Mouse (Mus musculus) cerebellum, adult 2 months (tissue): ENCODE results near the gene Syt8. TPM values are rescaled to one million over a fixed set of nuclear protein-coding genes. Genes with fewer than 3 reads are reported as not detected.

Experiments
- DNase-seq, 2 experiments: peaks; one replicate each; pipeline ENCODE4 v3.0.0; 2021
- H3K27ac ChIP-seq: fragments of 200-500 bp; 2 replicates; pipeline ENCODE4 v1.5.1; 2012; ENCODE audit warnings: low read length, control low read depth, inconsistent platforms; ENCODE audit not compliant: insufficient read depth
- H3K27me3 ChIP-seq: fragments of 200-500 bp; 2 replicates; pipeline ENCODE4 v1.6.1; 2012; ENCODE audit warnings: inconsistent platforms, mild to moderate bottlenecking, low read length, moderate library complexity; ENCODE audit not compliant: control insufficient read depth, insufficient read depth
- H3K4me1 ChIP-seq: fragments of 200-500 bp; 2 replicates; pipeline ENCODE4 v1.6.1; 2011; ENCODE audit warnings: low read length; ENCODE audit not compliant: control insufficient read depth, insufficient read depth
- H3K4me3 ChIP-seq: fragments of 200-500 bp; replicated peaks from 2 replicates; pipeline ENCODE3; 2011; ENCODE audit warnings: mild to moderate bottlenecking, low read depth, low read length, control low read depth; ENCODE audit not compliant: insufficient read depth
- CTCF ChIP-seq: fragments of 200-500 bp; IDR thresholded peaks from 2 replicates; pipeline ENCODE4 v1.5.1; 2011; ENCODE audit warnings: low read depth, mild to moderate bottlenecking, control low read depth, low read length, moderate library complexity, borderline replicate concordance; ENCODE audit not compliant: insufficient read depth
- POLR2A ChIP-seq: fragments of 200-500 bp; IDR thresholded peaks from 2 replicates; pipeline ENCODE4 v1.6.1; 2011; ENCODE audit warnings: low read length, control low read depth, borderline replicate concordance; ENCODE audit not compliant: insufficient read depth
- WGBS: fragments of 180-500 bp; shearing (Covaris S2); methylation state at CpG from one replicate; pipeline ENCODE4 v1.1.7; 2018; 5-methylcytosine and 5-hydroxymethylcytosine counted together
- polyA plus RNA-seq: library from polyadenylated mRNA; depleted of rRNA; stranded (reverse); fragments of >200 nt; gene quantifications from 2 replicates; pipeline ENCODE4 v1.2.3, GENCODE M21; 2012

Syt8 gene
- polyA plus RNA-seq, 1 experiment = not detected

DNA sequence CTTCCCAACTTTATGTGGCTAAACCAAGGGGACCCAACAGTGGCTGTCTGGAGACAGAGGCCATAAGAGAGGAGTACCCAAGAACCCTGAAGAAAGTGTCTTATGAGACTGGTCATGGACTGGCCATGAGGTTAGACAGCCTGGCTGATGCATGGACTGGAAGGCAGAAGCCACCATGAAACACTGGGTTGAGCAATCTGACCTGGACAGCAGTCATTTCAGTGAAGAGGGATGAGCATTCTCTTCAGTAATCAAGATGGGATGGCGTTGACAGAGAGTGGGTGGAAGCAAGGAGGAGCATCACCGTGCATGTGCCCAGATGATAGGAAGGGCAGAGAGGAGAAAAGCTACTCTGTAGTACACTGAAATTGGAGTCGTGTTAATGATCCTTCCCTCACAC lies 43.5 kb upstream of the Syt8 start:
- WGBS = 76% methylated on average over 3 of the region's 3 CpGs
- TF ChIP-seq POLR2A (no peak), CTCF (no peak)
- peaks cover 5% of the 10 kb centered on the region for H3K4me1 ChIP-seq
- no peak overlapping the region for H3K4me3 ChIP-seq
- no peak overlapping the region for H3K27ac ChIP-seq
- DNase-seq = no peak
- no peaks in the 10 kb centered on the region for H3K27me3 ChIP-seq

DNA sequence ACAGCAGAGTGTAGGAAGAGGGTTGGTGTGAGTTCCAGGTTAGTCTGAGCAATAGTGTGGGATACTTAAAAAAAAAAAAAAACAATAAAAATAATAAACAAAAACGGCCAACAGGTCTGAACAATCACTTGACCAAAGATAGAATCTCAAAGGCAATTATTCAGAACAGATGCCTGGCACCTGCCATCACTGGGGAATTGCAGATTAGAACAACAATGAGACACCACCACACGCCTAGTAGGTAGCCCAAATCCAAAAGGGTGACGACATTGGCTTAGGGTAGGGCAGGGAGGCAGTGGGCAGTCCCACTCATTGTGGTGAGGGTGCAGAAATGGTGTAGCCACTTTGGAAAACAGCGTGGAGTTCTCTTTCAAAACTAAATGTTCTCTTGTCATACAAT lies 43.0 kb upstream of the Syt8 start:
- DNase-seq = no peak
- no peak overlapping the region for H3K27ac ChIP-seq
- 55% methylated on average over 4 of the region's 4 CpGs for WGBS
- TF ChIP-seq POLR2A (no peak), CTCF (no peak)
- no peak overlapping the region for H3K4me3 ChIP-seq
- H3K4me1 ChIP-seq = 0 out of 2 replicates have a peak, but pooled peaks cover under 1% of the 10 kb centered on the region
- no peaks in the 10 kb centered on the region for H3K27me3 ChIP-seq

DNA sequence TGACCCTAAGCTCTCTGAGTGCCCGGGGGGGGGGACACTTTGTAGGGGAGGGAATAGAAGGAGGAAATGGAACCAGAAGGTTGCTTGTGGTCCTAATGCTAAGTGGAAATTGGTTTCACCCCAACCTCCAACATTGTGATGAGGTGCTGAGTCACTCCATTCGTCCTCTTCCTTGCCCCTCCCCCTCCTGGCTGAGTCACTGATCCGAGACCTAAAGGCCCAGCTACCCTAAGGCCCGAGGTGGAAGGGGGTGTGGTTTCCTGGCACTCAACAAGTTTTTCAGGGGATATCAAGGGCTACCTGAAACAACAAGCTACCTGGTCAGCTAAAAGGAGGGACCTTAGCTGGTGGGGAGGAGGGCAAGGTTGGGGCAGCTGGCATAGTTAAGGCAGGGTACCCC lies 41.5 kb upstream of the Syt8 start:
- WGBS = 25% methylated on average over 4 of the region's 4 CpGs
- no peak for DNase-seq

DNA sequence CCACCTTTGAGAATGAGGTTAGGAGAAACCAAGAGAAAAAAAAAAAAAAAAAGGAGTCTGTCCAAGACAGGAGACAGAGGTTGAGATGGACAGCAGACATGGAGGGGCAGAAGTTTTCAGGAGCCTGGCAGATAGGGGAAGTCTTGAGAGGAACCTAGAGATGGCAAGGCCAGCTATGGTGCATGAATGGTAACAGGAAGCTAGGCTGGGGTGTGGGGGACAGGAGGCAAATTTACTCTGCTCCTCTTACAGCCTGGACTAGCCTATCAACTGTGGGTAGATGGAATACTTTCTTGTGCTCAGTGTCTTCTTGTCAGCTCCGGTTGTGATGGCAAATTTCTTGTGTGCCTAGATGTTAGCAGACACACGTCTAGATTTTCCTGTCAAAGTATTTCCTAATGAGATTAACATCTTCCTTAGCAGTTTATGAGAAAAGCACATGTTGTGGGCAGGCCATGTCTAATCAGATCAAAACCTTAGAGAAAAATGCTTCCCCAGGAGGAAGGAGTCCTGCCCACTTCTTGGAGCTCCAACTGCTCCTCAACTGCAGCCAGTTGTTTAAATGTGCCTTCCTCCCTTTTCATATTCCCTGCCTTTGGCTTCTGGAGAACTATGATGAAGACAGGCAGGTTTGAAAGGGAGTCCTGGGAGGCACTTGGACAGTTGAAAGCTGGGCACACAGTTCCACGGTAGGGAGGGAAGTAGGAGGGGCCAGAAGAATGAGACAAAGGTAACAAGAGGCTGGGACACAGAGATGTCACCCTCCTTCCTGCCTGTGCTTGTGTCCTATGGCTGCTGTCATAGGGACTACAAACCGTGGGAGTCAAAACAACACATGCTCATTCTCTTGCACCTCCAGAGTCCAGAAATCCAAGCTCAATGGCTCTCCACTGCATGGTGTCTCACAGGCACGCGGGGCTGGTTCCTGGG lies 40.1 kb upstream of the Syt8 start:
- TF ChIP-seq CTCF = no peak
- no peak for TF ChIP-seq POLR2A
- DNase-seq = no peak
- Histone ChIP-seq H3K27me3 (no peaks in the 10 kb centered on the region), H3K4me3 (no peak overlapping the region), H3K4me1 (no peaks in the 10 kb centered on the region), H3K27ac (no peak overlapping the region)
- WGBS = 55% methylated on average over 6 of the region's 6 CpGs

More for the DNA sequence above, 41.5 kb upstream of the Syt8 start:
- no peak overlapping the region for H3K4me3 ChIP-seq
- no peaks in the 10 kb centered on the region for H3K27me3 ChIP-seq
- H3K4me1 ChIP-seq = no peaks in the 10 kb centered on the region
- no peak for TF ChIP-seq POLR2A
- no peak for TF ChIP-seq CTCF
- H3K27ac ChIP-seq = no peak overlapping the region

DNA sequence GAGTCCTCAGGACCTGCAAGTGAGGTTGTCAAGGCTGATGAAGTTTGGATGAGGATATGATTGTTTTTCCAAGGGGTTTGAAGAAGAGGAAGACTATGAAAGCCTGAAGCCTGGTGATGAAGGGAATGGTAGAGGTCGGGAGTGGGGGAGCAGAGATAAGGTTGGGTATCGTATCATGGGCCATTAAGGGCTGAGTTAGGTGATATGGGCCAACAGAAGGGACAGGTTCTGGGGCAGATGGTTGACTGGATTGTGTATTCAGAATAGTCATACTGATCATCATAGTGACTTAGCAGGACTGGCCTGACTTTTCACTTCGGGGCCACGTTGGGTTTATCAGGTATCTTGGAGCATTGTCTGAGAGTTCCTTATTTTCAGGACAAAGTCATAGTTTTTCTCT lies 39.2 kb upstream of the Syt8 start:
- WGBS = 82% methylated on average over 4 of the region's 4 CpGs
- DNase-seq = no peak
- Histone ChIP-seq H3K4me3 (no peak overlapping the region), H3K27ac (no peak overlapping the region), H3K4me1 (no peaks in the 10 kb centered on the region), H3K27me3 (no peaks in the 10 kb centered on the region)
- no peak for TF ChIP-seq POLR2A
- TF ChIP-seq CTCF = no peak

DNA sequence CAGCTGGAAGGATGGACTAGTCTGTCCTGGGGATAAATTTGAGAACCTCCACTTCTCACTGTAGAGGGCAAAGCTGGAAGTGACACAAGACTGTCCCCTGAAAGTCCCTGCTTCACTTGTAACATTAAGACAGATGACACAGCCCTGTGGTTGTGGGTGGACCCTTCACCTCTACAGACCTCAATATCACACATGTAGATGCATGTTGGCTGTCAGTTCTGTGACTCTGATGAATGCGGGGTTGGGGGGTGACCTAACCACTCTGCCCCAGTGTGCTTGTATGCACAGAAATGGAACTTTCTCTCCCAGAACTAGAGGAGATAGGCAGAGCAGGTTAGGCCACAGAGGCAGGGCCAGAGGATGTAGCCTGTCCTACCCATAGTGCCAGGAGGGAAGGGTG lies 38.0 kb upstream of the Syt8 start:
- no peaks in the 10 kb centered on the region for H3K4me1 ChIP-seq
- DNase-seq = no peak
- no peak overlapping the region for H3K27ac ChIP-seq
- no peak overlapping the region for H3K4me3 ChIP-seq
- 91% methylated on average over 1 of the region's 1 CpGs for WGBS
- no peaks in the 10 kb centered on the region for H3K27me3 ChIP-seq
- TF ChIP-seq CTCF (no peak), POLR2A (no peak)

DNA sequence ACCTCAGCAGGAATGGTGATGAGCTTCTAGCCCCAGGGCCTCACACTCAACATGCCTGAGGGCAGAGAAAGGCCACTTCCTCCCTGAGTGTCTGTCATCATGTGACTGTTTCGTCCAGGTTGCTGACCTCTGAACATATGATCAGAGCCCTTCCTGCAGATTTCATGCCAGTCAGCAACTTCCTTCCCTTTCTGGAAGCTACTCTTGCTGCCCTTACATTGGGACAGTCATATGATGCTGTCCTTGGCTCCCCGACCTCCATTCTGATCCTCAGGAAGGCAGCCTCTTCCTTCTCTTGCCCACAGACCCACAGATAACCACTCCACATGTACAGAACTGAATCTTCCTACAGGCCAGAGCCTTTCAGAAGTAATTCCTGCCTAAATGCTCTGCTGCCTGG lies 36.6 kb upstream of the Syt8 start:
- TF ChIP-seq POLR2A (no peak), CTCF (no peak)
- Histone ChIP-seq H3K27me3 (no peaks in the 10 kb centered on the region), H3K4me3 (no peak overlapping the region), H3K4me1 (no peaks in the 10 kb centered on the region), H3K27ac (no peak overlapping the region)
- 72% methylated on average over 2 of the region's 2 CpGs for WGBS
- DNase-seq = no peak

DNA sequence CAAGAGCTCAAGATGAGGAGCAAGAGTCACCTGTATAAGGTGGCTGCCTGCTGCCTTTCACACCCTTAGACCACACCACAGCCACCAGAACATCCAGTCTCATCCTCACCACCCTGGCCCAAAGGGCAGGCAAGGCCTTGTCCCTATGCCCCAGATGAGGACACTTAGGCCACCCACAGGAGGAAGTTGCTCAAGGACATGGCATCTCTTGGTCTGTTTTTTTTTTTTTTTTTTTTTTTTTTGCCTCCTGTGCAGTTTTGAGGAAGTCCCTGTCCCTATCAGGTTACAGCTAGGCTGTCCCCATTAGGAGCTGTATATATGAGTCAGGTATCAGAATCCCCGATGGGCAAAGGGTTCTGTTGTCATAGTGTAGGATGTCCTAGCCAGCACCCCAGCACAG lies 35.4 kb upstream of the Syt8 start:
- DNase-seq = no peak
- Histone ChIP-seq H3K4me3 (no peak overlapping the region), H3K27me3 (no peaks in the 10 kb centered on the region), H3K4me1 (no peaks in the 10 kb centered on the region), H3K27ac (no peak overlapping the region)
- WGBS = 100% methylated on average over 1 of the region's 1 CpGs
- TF ChIP-seq POLR2A (no peak), CTCF (no peak)
